Mouse (Mus musculus): Measurements from ENCODE around the gene Gas1. TPM values are rescaled to one million over a fixed set of nuclear protein-coding genes. Genes with fewer than 3 reads are reported as not detected.

The Gas1 gene
- polyA plus RNA-seq, 1 experiment from 2014 or later = 30.6 TPM

DNA sequence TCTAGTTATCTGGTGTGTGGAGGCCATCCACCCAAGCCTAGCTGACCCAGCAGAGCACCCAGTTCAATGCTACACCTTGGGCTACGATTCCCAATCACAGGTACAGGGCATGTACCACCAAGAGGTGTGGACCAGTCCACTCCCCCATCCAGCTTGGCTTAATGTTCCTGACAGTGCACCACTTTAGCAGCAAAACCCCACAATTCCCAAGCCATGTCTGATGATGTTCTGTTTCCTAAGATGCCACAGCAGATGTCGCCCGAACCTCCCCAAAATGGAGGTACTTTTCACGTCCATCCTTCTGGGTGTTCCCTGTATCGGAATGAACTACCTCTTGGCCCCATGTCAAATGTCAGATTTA is 42.7 kb downstream of the Gas1 start:
- Histone ChIP-seq H3K4me3 (replicated peaks) (no peak overlapping the region), H3K27me3 (peaks cover 24% of the 10 kb centered on the region), H3K27ac (no peak overlapping the region), H3K9me3 (no peaks in the 10 kb centered on the region), H3K9ac (replicated peaks) (no peak overlapping the region), H3K4me1 (replicated peaks) (peaks cover 16% of the 10 kb centered on the region), H3K4me2 (replicated peaks) (no peak overlapping the region), H3K36me3 (no peaks in the 10 kb centered on the region)
- 92% methylated on average over 5 of the region's 5 CpGs for WGBS
- no peak for ATAC-seq

DNA sequence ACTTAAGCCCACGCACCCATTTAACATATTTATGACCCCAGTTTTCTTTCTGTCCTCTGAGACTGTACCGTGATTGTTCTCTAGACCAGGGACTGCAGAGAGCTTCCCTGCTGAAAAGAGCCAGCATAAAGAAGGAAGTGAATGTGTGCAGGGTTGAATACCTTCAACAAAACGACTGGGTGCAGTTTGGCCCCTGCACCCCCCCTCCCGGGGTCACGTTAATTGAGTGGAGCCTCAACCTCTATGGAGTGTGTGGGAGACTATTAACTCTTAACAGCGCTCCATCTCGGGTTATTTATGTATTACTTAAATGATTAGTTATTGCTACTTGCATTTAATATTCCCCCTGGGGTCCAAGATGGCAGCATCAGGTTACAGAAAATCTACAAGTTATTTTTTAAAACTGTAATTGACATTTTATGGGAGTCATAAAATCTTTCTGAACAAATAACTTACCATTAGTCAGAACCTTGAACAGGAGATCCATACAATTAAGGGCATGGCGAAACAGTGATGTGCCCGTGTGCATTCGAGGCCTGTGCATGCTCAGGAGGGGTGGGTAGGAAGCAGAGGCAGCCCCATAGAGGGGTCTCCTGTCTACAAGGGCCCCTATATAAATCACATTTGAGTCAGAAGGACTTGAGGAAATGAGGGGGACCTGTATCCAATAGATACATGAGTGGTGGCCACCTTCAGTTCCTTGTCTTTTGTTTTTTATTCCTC is 43.3 kb downstream of the Gas1 start:
- Histone ChIP-seq H3K27me3 (peaks cover 19% of the 10 kb centered on the region; the same call in 1 of the 2 replicates), H3K9me3 (no peaks in the 10 kb centered on the region), H3K36me3 (no peaks in the 10 kb centered on the region), H3K9ac (replicated peaks) (no peak overlapping the region), H3K4me3 (replicated peaks) (no peak overlapping the region), H3K4me2 (replicated peaks) (no peak overlapping the region), H3K4me1 (replicated peaks) (peaks cover 16% of the 10 kb centered on the region), H3K27ac (no peak overlapping the region)
- peak; percentile 58 for ATAC-seq
- WGBS = 31% methylated on average over 10 of the region's 10 CpGs

DNA sequence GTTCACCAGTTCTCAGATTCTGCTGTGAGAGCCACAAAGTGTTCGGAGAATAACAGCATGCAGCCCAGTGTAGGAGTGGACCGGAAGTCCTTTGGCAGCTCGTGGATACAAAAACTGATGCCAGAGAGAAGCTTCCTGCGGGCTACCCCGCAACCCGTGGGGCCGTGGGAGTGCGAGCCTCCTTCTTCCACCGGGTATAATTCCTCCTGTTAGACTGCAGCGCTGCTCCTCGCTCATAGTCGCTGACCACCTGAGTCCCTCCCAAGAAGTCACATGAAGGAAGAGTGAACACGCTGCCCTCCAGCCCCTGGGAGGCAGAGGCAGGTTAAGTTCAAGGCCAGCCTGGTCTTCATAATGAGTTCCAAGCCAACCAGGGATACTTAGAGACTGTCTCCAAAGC is 45.4 kb downstream of the Gas1 start:
- no peak overlapping the region for H3K4me3 ChIP-seq (replicated peaks)
- H3K4me2 ChIP-seq (replicated peaks) = no peak overlapping the region
- ATAC-seq = no peak
- no peak overlapping the region for H3K9ac ChIP-seq (replicated peaks)
- H3K9me3 ChIP-seq = no peaks in the 10 kb centered on the region
- 60% methylated on average over 13 of the region's 13 CpGs for WGBS
- no peaks in the 10 kb centered on the region for H3K36me3 ChIP-seq
- H3K27ac ChIP-seq = no peak overlapping the region
- peaks cover 17% of the 10 kb centered on the region; the same call in 1 of the 2 replicates for H3K27me3 ChIP-seq
- peaks cover 16% of the 10 kb centered on the region for H3K4me1 ChIP-seq (replicated peaks)

DNA sequence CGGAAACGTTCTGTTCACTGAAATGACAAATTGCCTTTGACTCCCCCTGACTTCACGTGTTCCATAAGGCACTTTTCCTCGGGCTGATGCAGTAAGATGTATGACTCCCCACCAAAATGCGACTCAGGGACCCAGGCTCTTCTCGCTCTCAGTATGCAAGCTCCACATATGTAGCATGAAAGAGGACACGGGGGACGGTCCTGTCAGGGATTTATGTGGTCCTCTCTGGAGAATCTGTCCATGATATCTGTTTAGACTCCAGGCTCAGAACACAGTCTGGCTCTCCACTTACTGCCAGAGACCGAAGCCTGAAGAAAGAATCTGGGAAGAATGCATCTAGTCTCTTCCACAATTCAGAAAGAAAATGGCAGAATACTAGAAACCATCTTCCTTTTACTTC is 47.6 kb downstream of the Gas1 start:
- WGBS = 73% methylated on average over 9 of the region's 9 CpGs
- ATAC-seq = no peak
- Histone ChIP-seq H3K4me1 (replicated peaks) (peaks cover 34% of the 10 kb centered on the region), H3K27ac (no peak overlapping the region), H3K4me3 (replicated peaks) (no peak overlapping the region), H3K27me3 (peaks cover 4% of the 10 kb centered on the region; the same call in 1 of the 2 replicates), H3K9me3 (no peaks in the 10 kb centered on the region), H3K36me3 (no peaks in the 10 kb centered on the region), H3K4me2 (replicated peaks) (no peak overlapping the region), H3K9ac (replicated peaks) (no peak overlapping the region)

DNA sequence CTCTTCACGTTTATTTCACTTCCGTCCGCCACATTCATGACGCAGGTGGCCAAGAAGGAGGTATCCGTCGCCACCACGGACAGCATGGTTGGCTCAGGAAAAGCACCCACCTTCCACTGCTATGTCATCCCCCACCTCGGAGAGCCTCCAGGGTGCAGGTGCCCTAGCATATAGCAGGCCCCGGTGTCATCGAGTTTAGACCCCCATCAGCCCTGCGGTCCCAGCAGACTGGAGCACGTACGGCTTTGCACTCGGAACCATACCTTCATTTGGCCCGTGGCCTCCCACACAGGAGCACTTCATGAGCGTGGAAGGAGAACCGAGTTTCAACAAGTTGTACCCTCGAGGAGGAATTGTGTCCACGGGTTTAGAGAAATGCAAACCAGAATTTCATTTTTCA is 50.8 kb downstream of the Gas1 start:
- peaks cover 19% of the 10 kb centered on the region; the same call in 1 of the 2 replicates for H3K27me3 ChIP-seq
- no peaks in the 10 kb centered on the region for H3K36me3 ChIP-seq
- peak overlapping the region; percentile 40 for H3K4me2 ChIP-seq (replicated peaks)
- H3K9ac ChIP-seq (replicated peaks) = 0 out of 2 replicates have a peak overlapping the region, but pooled peaks have one; percentile 14
- ATAC-seq = no peak
- no peaks in the 10 kb centered on the region for H3K9me3 ChIP-seq
- 58% methylated on average over 19 of the region's 19 CpGs for WGBS
- no peak overlapping the region; the same call in 1 of the 2 replicates for H3K4me3 ChIP-seq (replicated peaks)
- no peak overlapping the region for H3K27ac ChIP-seq
- peaks cover 25% of the 10 kb centered on the region for H3K4me1 ChIP-seq (replicated peaks)

DNA sequence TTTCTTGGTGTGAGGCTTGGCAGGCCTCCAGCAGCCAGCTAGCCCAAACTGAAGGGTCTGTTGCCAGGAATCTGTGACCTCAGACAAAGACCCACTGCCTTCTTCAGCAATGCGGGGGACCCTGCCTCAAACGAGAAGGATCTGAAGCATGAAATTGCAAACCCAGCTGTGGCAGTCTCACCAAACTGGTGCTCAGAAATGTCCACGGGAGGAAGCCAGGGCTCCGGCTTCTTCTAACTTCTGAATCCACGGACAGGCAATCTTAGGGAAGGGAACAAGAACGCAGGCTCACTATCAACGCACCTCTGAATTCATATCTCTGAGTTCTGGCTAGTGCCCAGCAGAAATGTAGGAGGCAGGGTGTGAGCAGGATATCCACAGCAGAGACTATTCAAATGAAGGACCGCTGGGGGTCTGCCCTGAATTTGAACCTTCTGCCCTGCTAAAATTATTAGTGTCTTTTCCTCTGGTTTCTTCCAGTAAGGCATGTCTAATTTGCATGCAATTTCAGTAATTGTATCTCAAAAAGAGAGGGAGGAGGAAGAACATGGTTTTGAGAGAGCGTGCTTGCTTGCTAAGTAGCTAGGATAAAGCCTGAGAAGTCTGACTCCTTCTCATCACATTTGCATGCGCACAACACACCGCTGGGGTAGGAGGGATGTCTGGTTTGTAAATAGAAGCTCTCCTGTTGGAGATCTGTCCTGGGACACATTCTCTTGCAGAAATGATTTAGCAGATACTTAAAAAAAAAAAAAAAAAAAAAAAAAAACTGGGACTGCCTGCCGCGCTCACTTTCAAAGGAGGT is 51.5 kb downstream of the Gas1 start:
- Histone ChIP-seq H3K36me3 (no peaks in the 10 kb centered on the region), H3K27ac (peak overlapping the region; percentile 55), H3K4me2 (replicated peaks) (peak overlapping the region; percentile 40), H3K4me1 (replicated peaks) (peaks cover 25% of the 10 kb centered on the region), H3K9ac (replicated peaks) (peak overlapping the region; percentile 14; the same call in 1 of the 2 replicates), H3K9me3 (no peaks in the 10 kb centered on the region), H3K4me3 (replicated peaks) (no peak overlapping the region; the same call in 1 of the 2 replicates), H3K27me3 (peaks cover 19% of the 10 kb centered on the region; the same call in 1 of the 2 replicates)
- 13% methylated on average over 13 of the region's 13 CpGs for WGBS
- peak; percentile 49 for ATAC-seq

DNA sequence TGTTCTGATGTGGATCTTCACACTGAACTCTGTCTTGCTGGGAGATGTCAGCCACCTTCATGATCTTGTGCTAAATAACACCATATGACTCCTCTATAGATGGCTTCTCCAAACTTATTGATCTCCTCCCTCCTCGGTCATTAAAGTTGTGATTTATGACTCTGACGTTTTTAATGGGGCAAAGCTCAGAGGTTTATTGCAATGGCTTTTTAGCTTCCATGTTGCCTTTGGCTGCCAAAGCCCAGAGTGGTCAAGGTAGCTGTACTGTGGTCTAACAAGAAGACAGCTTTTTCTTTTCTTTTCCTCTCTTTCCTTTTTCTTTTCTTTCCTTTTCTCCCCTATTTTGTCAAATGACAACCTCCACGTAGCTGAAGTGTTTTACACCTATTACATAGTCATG is 52.1 kb downstream of the Gas1 start:
- Histone ChIP-seq H3K36me3 (no peaks in the 10 kb centered on the region), H3K27me3 (peaks cover 19% of the 10 kb centered on the region; the same call in 1 of the 2 replicates), H3K9me3 (no peaks in the 10 kb centered on the region), H3K27ac (no peak overlapping the region), H3K9ac (replicated peaks) (no peak overlapping the region), H3K4me3 (replicated peaks) (no peak overlapping the region), H3K4me2 (replicated peaks) (no peak overlapping the region), H3K4me1 (replicated peaks) (peaks cover 25% of the 10 kb centered on the region)
- ATAC-seq = no peak
- 33% methylated on average over 3 of the region's 3 CpGs for WGBS

DNA sequence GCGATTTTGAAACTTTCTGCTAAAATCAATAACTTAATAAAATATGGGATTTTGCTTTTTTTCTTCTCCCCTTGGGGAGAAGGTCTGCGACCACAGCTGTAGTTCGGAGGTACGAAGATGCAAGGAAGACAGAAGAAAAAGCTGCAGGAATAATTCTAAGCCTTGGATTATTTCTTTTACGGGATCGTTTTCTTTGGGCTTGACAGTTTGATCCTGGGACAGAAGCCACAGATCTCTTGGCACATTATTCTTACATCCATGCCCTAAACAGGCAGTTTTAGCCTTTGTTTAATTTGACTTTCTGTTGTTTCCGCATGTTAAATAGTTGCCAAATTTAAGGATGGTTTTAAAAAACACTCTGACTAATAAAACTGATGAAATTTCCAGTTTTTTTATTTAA is 52.7 kb downstream of the Gas1 start:
- H3K4me3 ChIP-seq (replicated peaks) = no peak overlapping the region
- H3K27ac ChIP-seq = no peak overlapping the region
- no peak for ATAC-seq
- H3K4me1 ChIP-seq (replicated peaks) = peaks cover 25% of the 10 kb centered on the region
- H3K27me3 ChIP-seq = peaks cover 19% of the 10 kb centered on the region; the same call in 1 of the 2 replicates
- 53% methylated on average over 7 of the region's 7 CpGs for WGBS
- H3K4me2 ChIP-seq (replicated peaks) = no peak overlapping the region
- H3K9ac ChIP-seq (replicated peaks) = no peak overlapping the region
- no peaks in the 10 kb centered on the region for H3K9me3 ChIP-seq
- no peaks in the 10 kb centered on the region for H3K36me3 ChIP-seq
